Mouse (Mus musculus) heart, embryonic 16.5 days (tissue): ENCODE measurements around the gene Flcn. TPM values are rescaled to one million over a fixed set of nuclear protein-coding genes. Genes with fewer than 3 reads are reported as not detected.

Experiments used
- ATAC-seq: fragments of 200-750 bp; cut with Nextera tagmentation; replicated peaks from 2 replicates; pipeline ENCODE4 v1.8.0; 2017; ENCODE audit warnings: moderate number of reproducible peaks; ENCODE audit not compliant: insufficient read depth, low FRiP score; ENCODE audit errors: extremely low read depth
- H3K27ac ChIP-seq: fragments of 300-500 bp; sonication (generic); 2 replicates; pipeline ENCODE4 v1.5.1; 2014; ENCODE audit warnings: mild to moderate bottlenecking, low read length, control low read depth, moderate library complexity
- H3K27me3 ChIP-seq: fragments of 300-500 bp; sonication (generic); 2 replicates; pipeline ENCODE4 v1.6.1; 2014; ENCODE audit warnings: low read length, mixed read lengths; ENCODE audit not compliant: control insufficient read depth, insufficient read depth
- H3K36me3 ChIP-seq: fragments of 300-500 bp; sonication (generic); 2 replicates; pipeline ENCODE4 v1.6.1; 2014; ENCODE audit not compliant: control insufficient read depth, insufficient read depth
- H3K4me1 ChIP-seq: fragments of 300-500 bp; sonication (generic); 2 replicates; pipeline ENCODE4 v1.6.1; 2014; ENCODE audit warnings: low read length, mixed read lengths; ENCODE audit not compliant: control insufficient read depth, insufficient read depth
- H3K4me2 ChIP-seq: fragments of 300-500 bp; sonication (generic); 2 replicates; pipeline ENCODE4 v1.6.1; 2014; ENCODE audit warnings: low read depth, mild to moderate bottlenecking, control low read depth, low read length
- H3K4me3 ChIP-seq: fragments of 300-500 bp; sonication (generic); 2 replicates; pipeline ENCODE4 v1.5.1; 2014; ENCODE audit warnings: mild to moderate bottlenecking, control low read depth, low read length
- H3K9ac ChIP-seq: fragments of 300-500 bp; sonication (generic); 2 replicates; pipeline ENCODE4 v1.6.1; 2014; ENCODE audit warnings: low read length, control low read depth
- H3K9me3 ChIP-seq: fragments of 300-500 bp; sonication (generic); replicated peaks from 2 replicates; pipeline ENCODE4 v1.6.1; 2016; ENCODE audit warnings: low read length; ENCODE audit not compliant: control insufficient read depth
- whole genome bisulfite sequencing: fragments of 180-500 bp; shearing (Covaris S2); extraction: QIAGEN DNeasy Blood & Tissue Kit; methylation state at CpG from one replicate; pipeline ENCODE4 v1.1.7; 2014; 5-methylcytosine and 5-hydroxymethylcytosine counted together
- polyA plus RNA-seq: library from polyadenylated mRNA; unstranded; fragments of >200 nt; fragmentation: Nextera tagmentation; extraction: Ambion mirVana; gene quantifications from 2 replicates; pipeline ENCODE4 v1.2.1, GENCODE M21; 2015

Flcn gene
- polyA plus RNA-seq, 1 experiment from 2014 or later: 44.4 TPM

DNA sequence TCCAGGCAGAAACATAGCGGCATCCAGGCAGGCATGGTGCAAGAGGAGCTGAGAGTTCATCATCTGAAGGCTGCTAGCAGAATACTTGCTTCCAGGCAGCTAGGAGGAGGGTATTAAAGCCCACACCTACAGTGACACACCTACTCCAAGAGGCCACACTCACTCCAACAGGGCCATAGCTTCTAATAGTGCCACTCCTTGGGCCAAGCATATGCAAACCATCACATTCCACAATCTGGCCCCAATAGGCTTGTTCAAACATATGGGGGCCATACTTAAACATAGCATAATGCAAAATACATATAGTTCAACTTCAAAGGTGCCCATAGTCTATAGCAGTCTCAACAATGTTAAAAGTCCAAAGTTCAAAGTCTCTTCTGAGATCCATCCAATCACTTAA, 20.5 kb downstream of the Flcn start:
- 86% methylated on average over 1 of the region's 1 CpGs for WGBS
- Histone ChIP-seq H3K4me1 (peaks cover 12% of the 10 kb centered on the region; the same call in 1 of the 2 replicates), H3K27ac (no peak overlapping the region), H3K9ac (no peak overlapping the region), H3K4me2 (no peak overlapping the region), H3K4me3 (no peak overlapping the region), H3K27me3 (no peaks in the 10 kb centered on the region), H3K36me3 (peaks cover 27% of the 10 kb centered on the region), H3K9me3 (no peaks in the 10 kb centered on the region)
- no peak for ATAC-seq

DNA sequence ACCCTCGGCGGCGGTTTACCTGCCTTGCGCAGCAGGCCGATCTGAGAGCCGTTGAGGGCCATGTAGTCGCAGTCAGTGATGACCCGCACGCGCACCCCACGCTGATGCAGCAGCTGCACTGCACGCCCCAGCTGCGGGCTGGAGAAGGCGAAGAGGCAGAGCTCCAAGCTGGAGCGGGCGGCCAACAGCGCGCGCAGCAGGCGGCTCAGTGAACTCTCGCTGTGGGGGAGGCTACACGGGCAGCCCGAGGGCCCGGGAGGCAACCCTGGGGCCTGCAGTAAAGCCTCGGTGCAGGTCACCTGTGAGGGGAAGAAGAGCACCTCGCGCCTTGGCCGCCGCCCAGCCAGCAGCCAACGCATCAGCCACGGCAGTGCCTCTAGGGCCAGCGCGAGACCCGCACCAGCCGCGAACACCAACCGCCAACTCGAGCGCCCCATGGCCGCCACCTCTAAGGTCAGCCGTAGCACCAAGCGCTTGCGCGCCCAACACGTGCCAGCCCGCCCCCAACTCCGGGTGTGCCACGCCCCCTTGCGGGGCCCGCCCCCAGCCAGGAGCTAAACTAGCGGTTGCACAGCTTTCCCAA, 22.5 kb downstream of the Flcn start, which contains the start of gene Pld6:
Gene Pld6 (minus strand): TSS at position 447 of the 583 bp plus-strand sequence.
- peaks cover 15% of the 10 kb centered on the region; the same call in 1 of the 2 replicates for H3K4me1 ChIP-seq
- ATAC-seq: peak; percentile 84
- H3K9ac ChIP-seq: peak within 1 kb of the TSS; percentile 68
- H3K27me3 ChIP-seq: no peaks in the 10 kb centered on the region
- H3K9me3 ChIP-seq: no peaks in the 10 kb centered on the region
- no peak within 1 kb of the TSS for H3K27ac ChIP-seq
- H3K36me3 ChIP-seq: peaks cover 9% of the 10 kb centered on the region
- under 1% methylated on average over 51 of the region's 51 CpGs for WGBS
- peak within 1 kb of the TSS; percentile 62 for H3K4me3 ChIP-seq
- H3K4me2 ChIP-seq: peak within 1 kb of the TSS; percentile 95

GRCm38 (mm10) chr11:59786444-59787198, 23.2 kb downstream of the Flcn start:
- H3K27ac ChIP-seq: no peak overlapping the region
- peak overlapping the region; percentile 68 for H3K9ac ChIP-seq
- 48% methylated on average over 15 of the region's 15 CpGs for WGBS
- peak overlapping the region; percentile 95 for H3K4me2 ChIP-seq
- H3K4me3 ChIP-seq: peak overlapping the region; percentile 62
- no peaks in the 10 kb centered on the region for H3K9me3 ChIP-seq
- no peak for ATAC-seq
- H3K27me3 ChIP-seq: no peaks in the 10 kb centered on the region
- H3K4me1 ChIP-seq: peaks cover 15% of the 10 kb centered on the region; the same call in 1 of the 2 replicates
- H3K36me3 ChIP-seq: peaks cover 3% of the 10 kb centered on the region; the same call in 1 of the 2 replicates

GRCm38 (mm10) chr11:59783591-59783990, 26.2 kb downstream of the Flcn start:
- H3K9me3 ChIP-seq: no peaks in the 10 kb centered on the region
- no peaks in the 10 kb centered on the region for H3K27me3 ChIP-seq
- H3K9ac ChIP-seq: no peak overlapping the region
- H3K4me3 ChIP-seq: no peak overlapping the region
- WGBS: 77% methylated on average over 6 of the region's 6 CpGs
- H3K4me2 ChIP-seq: no peak overlapping the region
- peaks cover 22% of the 10 kb centered on the region for H3K4me1 ChIP-seq
- ATAC-seq: no peak
- H3K27ac ChIP-seq: no peak overlapping the region
- H3K36me3 ChIP-seq: no peaks in the 10 kb centered on the region

GRCm38 (mm10) chr11:59782091-59782590, 27.7 kb downstream of the Flcn start:
- peaks cover 16% of the 10 kb centered on the region for H3K4me1 ChIP-seq
- no peak overlapping the region for H3K9ac ChIP-seq
- H3K9me3 ChIP-seq: no peaks in the 10 kb centered on the region
- WGBS: 78% methylated on average over 7 of the region's 7 CpGs
- ATAC-seq: no peak
- no peak overlapping the region for H3K27ac ChIP-seq
- no peaks in the 10 kb centered on the region for H3K27me3 ChIP-seq
- no peak overlapping the region for H3K4me3 ChIP-seq
- H3K4me2 ChIP-seq: no peak overlapping the region
- H3K36me3 ChIP-seq: peaks cover 8% of the 10 kb centered on the region

- peaks cover 10% of the 10 kb centered on the region for H3K4me1 ChIP-seq
- no peak overlapping the region; the same call in 1 of the 2 replicates for H3K27ac ChIP-seq
- no peak overlapping the region for H3K4me3 ChIP-seq
- H3K36me3 ChIP-seq: peaks cover 25% of the 10 kb centered on the region
- H3K4me2 ChIP-seq: no peak overlapping the region
- H3K27me3 ChIP-seq: no peaks in the 10 kb centered on the region
- H3K9ac ChIP-seq: no peak overlapping the region
- no peak for ATAC-seq
- WGBS: 58% methylated on average over 4 of the region's 4 CpGs
- H3K9me3 ChIP-seq: no peaks in the 10 kb centered on the region
Observed at GRCm38 (mm10) chr11:59780241-59780640, 29.6 kb downstream of the Flcn start.

GRCm38 (mm10) chr11:59779406-59779805, 30.4 kb downstream of the Flcn start:
- ATAC-seq: no peak
- H3K27ac ChIP-seq: no peak overlapping the region
- H3K36me3 ChIP-seq: peaks cover 28% of the 10 kb centered on the region
- no peak overlapping the region for H3K4me3 ChIP-seq
- WGBS: 70% methylated on average over 4 of the region's 4 CpGs
- H3K9me3 ChIP-seq: no peaks in the 10 kb centered on the region
- no peak overlapping the region for H3K9ac ChIP-seq
- no peaks in the 10 kb centered on the region for H3K27me3 ChIP-seq
- no peak overlapping the region for H3K4me2 ChIP-seq
- peaks cover 10% of the 10 kb centered on the region for H3K4me1 ChIP-seq

- no peak for ATAC-seq
- no peak overlapping the region for H3K27ac ChIP-seq
Observed at GRCm38 (mm10) chr11:59778874-59779223, 31.0 kb downstream of the Flcn start.

More at GRCm38 (mm10) chr11:59778874-59779223, 31.0 kb downstream of the Flcn start:
- Histone ChIP-seq H3K4me1 (peaks cover 10% of the 10 kb centered on the region), H3K4me2 (no peak overlapping the region), H3K27me3 (no peaks in the 10 kb centered on the region), H3K36me3 (peaks cover 33% of the 10 kb centered on the region), H3K9ac (no peak overlapping the region), H3K9me3 (no peaks in the 10 kb centered on the region), H3K4me3 (no peak overlapping the region)
- 54% methylated on average over 1 of the region's 1 CpGs for WGBS
